Mouse (Mus musculus): ENCODE data around the gene Rab11fip4.

Rab11fip4 gene

GRCm38 (mm10) chr11:79652921-79653575, 62.0 kb downstream of the Rab11fip4 start:
- DNase-seq (ENCODE audit: low read depth, low spot score), result no peak

- no peak for DNase-seq (ENCODE audit: low read depth, low spot score)
Observed at GRCm38 (mm10) chr11:79654407-79654831, 63.4 kb downstream of the Rab11fip4 start.

- DNase-seq (ENCODE audit: low read depth, low spot score), result no peak
Observed at GRCm38 (mm10) chr11:79655592-79655991, 64.6 kb downstream of the Rab11fip4 start.

- DNase-seq (ENCODE audit: low read depth, low spot score), result no peak
Observed at GRCm38 (mm10) chr11:79656491-79656890, 65.5 kb downstream of the Rab11fip4 start.

- DNase-seq (ENCODE audit: low read depth, low spot score), result no peak
Observed at GRCm38 (mm10) chr11:79657053-79657452, 66.0 kb downstream of the Rab11fip4 start.

GRCm38 (mm10) chr11:79658205-79658825, 67.3 kb downstream of the Rab11fip4 start:
- DNase-seq (ENCODE audit: low read depth, low spot score), result no peak

- DNase-seq (ENCODE audit: low read depth, low spot score), result peak; percentile 42
Observed at GRCm38 (mm10) chr11:79660361-79661205, 69.6 kb downstream of the Rab11fip4 start.

- no peak for DNase-seq (ENCODE audit: low read depth, low spot score)
Observed at GRCm38 (mm10) chr11:79661877-79662545, 71.0 kb downstream of the Rab11fip4 start.

- DNase-seq (ENCODE audit: low read depth, low spot score), result no peak
Observed at GRCm38 (mm10) chr11:79663158-79663557, 72.1 kb downstream of the Rab11fip4 start.

GRCm38 (mm10) chr11:79663570-79663969, 72.6 kb downstream of the Rab11fip4 start:
- no peak for DNase-seq (ENCODE audit: low read depth, low spot score)

- DNase-seq (ENCODE audit: low read depth, low spot score), result no peak
Observed at GRCm38 (mm10) chr11:79666544-79666943, 75.5 kb downstream of the Rab11fip4 start.

GRCm38 (mm10) chr11:79669210-79669609, 78.2 kb downstream of the Rab11fip4 start:
- DNase-seq (ENCODE audit: low read depth, low spot score), result no peak

GRCm38 (mm10) chr11:79669947-79670346, 78.9 kb downstream of the Rab11fip4 start:
- no peak for DNase-seq (ENCODE audit: low read depth, low spot score)

- DNase-seq (ENCODE audit: low read depth, low spot score), result no peak
Observed at GRCm38 (mm10) chr11:79670411-79670945, 79.5 kb downstream of the Rab11fip4 start.

GRCm38 (mm10) chr11:79671668-79672281, 80.8 kb downstream of the Rab11fip4 start:
- DNase-seq (ENCODE audit: low read depth, low spot score), result no peak

- no peak for DNase-seq (ENCODE audit: low read depth, low spot score)
Observed at GRCm38 (mm10) chr11:79673072-79673471, 82.1 kb downstream of the Rab11fip4 start.

- DNase-seq (ENCODE audit: low read depth, low spot score), result no peak
Observed at GRCm38 (mm10) chr11:79673717-79674116, 82.7 kb downstream of the Rab11fip4 start.

GRCm38 (mm10) chr11:79674231-79674630, 83.2 kb downstream of the Rab11fip4 start:
- DNase-seq (ENCODE audit: low read depth, low spot score), result no peak

GRCm38 (mm10) chr11:79674632-79675031, 83.6 kb downstream of the Rab11fip4 start:
- no peak for DNase-seq (ENCODE audit: low read depth, low spot score)

GRCm38 (mm10) chr11:79675285-79675684, 84.3 kb downstream of the Rab11fip4 start:
- DNase-seq (ENCODE audit: low read depth, low spot score), result no peak

- DNase-seq (ENCODE audit: low read depth, low spot score), result no peak
Observed at GRCm38 (mm10) chr11:79675994-79676393, 85.0 kb downstream of the Rab11fip4 start.

Data from brain, embryonic 18.5 days (tissue).